Mouse (Mus musculus) spleen, adult 2 months (tissue): Measurements from ENCODE around the gene Rbfox1.

ENCODE experiments used
- CTCF ChIP-seq: fragments of 200-500 bp; IDR thresholded peaks from 2 replicates; pipeline ENCODE4 v1.5.1; 2011; ENCODE audit warnings: mild to moderate bottlenecking, inconsistent platforms; ENCODE audit not compliant: insufficient read depth, insufficient read length, insufficient replicate concordance; ENCODE audit errors: extremely low read depth
- POLR2A ChIP-seq: fragments of 200-500 bp; IDR thresholded peaks from 2 replicates; pipeline ENCODE4 v1.6.1; 2011; ENCODE audit warnings: low read depth, low read length, inconsistent platforms

DNA sequence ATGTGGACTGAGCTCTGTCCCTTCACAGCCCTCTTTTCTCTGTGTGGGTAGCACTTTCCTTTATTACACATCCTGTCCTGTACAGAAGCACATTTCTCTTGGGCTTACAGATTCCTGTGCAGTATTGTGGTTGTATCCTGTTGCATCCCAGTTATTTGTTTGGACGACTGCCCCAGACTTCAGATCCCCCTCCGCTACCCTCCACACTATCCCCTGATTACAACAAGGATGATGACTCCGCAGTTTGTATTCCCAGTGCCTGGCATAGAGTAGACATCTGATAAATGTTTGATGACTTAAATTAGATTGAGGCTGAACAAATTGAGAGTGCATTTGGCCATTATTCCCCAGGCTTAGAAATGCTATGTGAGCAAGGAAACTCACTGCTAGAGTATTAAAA is 851.8 kb downstream of the Rbfox1 start:
- no peak for TF ChIP-seq POLR2A
- no peak for TF ChIP-seq CTCF
